Mouse (Mus musculus): ENCODE measurements at regions not wholly inside any gene's neighbourhood (a gene's known extent, or its start where the extent isn't known, plus 50 kb on each side); places are given as distances from the start of the nearest gene placed in this dataset.

DNA sequence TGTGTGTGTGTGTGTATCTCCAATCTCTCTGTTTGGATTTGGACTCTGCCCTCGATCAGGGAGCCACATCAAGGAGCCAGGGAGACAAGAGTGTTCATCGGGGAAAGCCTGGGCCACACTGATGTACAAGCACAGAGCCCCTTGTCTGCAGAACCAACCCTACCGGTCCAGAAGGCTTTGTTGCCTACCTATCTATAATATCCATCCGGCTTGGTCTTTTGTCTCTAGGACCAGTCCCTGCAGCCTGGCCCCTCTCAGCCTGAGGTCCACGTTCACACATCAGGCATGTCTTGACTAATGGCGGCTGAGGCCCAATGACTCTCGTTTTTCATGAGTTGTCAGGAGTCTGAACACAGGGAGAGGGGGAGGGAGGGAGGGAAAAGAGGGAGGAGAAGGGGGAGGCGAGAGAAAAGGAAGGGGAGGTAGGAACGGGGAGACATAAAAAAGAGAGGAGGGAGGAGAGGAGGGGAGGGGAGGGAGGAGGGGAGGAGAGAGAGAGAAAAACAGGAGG, 64.7 kb downstream of the Cmpk2 start:
- in situ Hi-C loops (cut with MboI; ENCODE audit: low pct_ligation_motif_present, low pct_unique_long_range_greater_than_20kb, low sequenced_read_pairs) = loop anchor here (10.0 kb wide), 1 partner anchor 1901 kb away; no protein-coding TSS in a partner anchor
- no peak for TF ChIP-seq EP300 (IDR thresholded peaks at IDR 0.05; ENCODE audit: low read length)
- TF ChIP-seq PAX5 (IDR thresholded peaks at IDR 0.05; ENCODE audit: low read length) = no peak
- no peak for TF ChIP-seq CHD1 (IDR thresholded peaks at IDR 0.05; ENCODE audit: low read depth, low read length)
- no peak for TF ChIP-seq MAX (IDR thresholded peaks at IDR 0.05; ENCODE audit: low read length)

DNA sequence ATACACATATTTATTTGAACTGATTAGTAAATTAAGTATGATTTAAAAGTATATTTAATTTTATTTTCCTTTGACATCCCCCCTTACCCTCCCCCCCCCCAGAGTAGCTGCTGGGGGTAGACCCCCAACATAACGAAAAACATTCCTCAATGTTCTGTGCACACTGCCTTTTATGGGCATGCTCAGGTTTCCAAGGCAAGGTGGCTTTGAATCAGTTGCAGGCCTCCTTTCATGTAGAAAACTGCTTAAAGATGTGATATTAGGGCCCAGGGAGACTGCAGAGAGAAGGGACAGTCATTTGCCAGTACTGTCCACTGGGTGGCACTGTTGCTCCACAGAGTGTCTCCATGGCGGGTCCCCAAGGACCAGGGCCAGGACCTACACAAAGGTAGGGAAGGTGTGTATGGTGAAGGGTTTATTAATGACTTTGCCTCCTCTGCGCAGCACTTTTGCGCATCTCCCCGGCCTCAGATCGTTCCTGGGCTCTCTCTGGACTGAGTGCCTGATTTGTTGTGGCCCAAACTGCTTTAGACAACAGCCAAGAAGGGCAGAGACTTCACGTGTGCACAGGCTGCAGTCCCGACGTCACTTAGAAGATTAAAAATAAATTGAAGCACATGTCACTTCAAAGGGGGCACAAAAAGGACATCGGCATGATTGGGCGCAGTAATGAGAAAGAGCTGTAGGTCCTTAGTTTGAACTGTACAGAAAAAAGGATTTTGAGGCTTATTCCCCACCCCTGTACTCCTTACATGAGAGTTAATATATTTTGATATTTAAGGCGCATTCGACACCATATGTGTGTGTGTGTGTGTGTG, 64.0 kb downstream of the Cmpk2 start:
- Histone ChIP-seq H3K27ac (ENCODE audit: insufficient read depth, low read depth) (no peak overlapping the region), H3K4me3 (replicated peaks in 1 of 3; ENCODE audit: low read depth in 2 of 3, low read length in 2 of 3, poor library complexity in 1 of 3) (no peak overlapping the region), H3K27me3 (replicated peaks) (no peaks in the 10 kb centered on the region), H3K9ac (ENCODE audit: insufficient read depth, low read depth) (no peak overlapping the region), H3K4me2 (ENCODE audit: insufficient read depth, low read depth, poor library complexity, severe bottlenecking) (no peak overlapping the region), H3K36me3 (replicated peaks in 1 of 2; ENCODE audit: control insufficient read depth in 1 of 2, insufficient read depth in 1 of 2, low read length in 1 of 2) (no peaks in the 10 kb centered on the region), H3K79me2 (replicated peaks; ENCODE audit: control insufficient read depth, extremely low read depth, insufficient read depth, poor library complexity, severe bottlenecking) (no peaks in the 10 kb centered on the region), H3K4me1 (ENCODE audit: control insufficient read depth in 1 of 2, insufficient read depth in 2 of 2) (peaks cover 0 to 38% of the 10 kb centered on the region in 2 experiments; a peak in 2 of 4 replicates), H3K9me3 (replicated peaks; ENCODE audit: low read length) (peaks cover 2% of the 10 kb centered on the region)
- dilution Hi-C loops (cut with MboI; ENCODE audit: extremely low pct_ligation_motif_present, extremely low pct_unique_long_range_greater_than_20kb, low sequenced_read_pairs) = no loop called here
- peak; percentile 60 for TF ChIP-seq SMC3 (IDR thresholded peaks at IDR 0.05; ENCODE audit: low read depth, low read length)
- TF ChIP-seq RAD21 (IDR thresholded peaks at IDR 0.05; ENCODE audit: low read depth, low read length) = peak; percentile 81
- no peak for TF ChIP-seq ZNF384 (IDR thresholded peaks at IDR 0.05; ENCODE audit: low read depth, low read length)
- TF ChIP-seq CTCF (conservative IDR thresholded peaks at IDR 0.05 in 1 of 2, IDR thresholded peaks at IDR 0.05 in 1 of 2; ENCODE audit: low read depth in 2 of 2, low read length in 2 of 2) = peak; percentile 63 to 85
- no peak for TF ChIP-seq ZKSCAN1 (IDR thresholded peaks at IDR 0.05; ENCODE audit: borderline replicate concordance, low read depth, low read length)
- peak; percentile 75 for DNase-seq (ENCODE audit: extremely low read depth)
- in situ Hi-C loops (cut with MboI; ENCODE audit: low pct_ligation_motif_present, low pct_unique_long_range_greater_than_20kb, low sequenced_read_pairs) = loop anchor here (10.0 kb wide), 1 partner anchor 1902 kb away; no protein-coding TSS in a partner anchor

More for the DNA sequence above, 64.7 kb downstream of the Cmpk2 start:
- Histone ChIP-seq H3K36me3 (replicated peaks in 1 of 2; ENCODE audit: control insufficient read depth in 1 of 2, insufficient read depth in 1 of 2, low read length in 1 of 2) (no peaks in the 10 kb centered on the region), H3K4me1 (ENCODE audit: control insufficient read depth in 1 of 2, insufficient read depth in 2 of 2) (peaks cover 0 to 40% of the 10 kb centered on the region in 2 experiments; a peak in 2 of 4 replicates), H3K27me3 (replicated peaks) (no peaks in the 10 kb centered on the region), H3K9me3 (replicated peaks; ENCODE audit: low read length) (peaks cover 2% of the 10 kb centered on the region), H3K27ac (ENCODE audit: insufficient read depth, low read depth) (no peak overlapping the region), H3K4me2 (ENCODE audit: insufficient read depth, low read depth, poor library complexity, severe bottlenecking) (no peak overlapping the region), H3K4me3 (replicated peaks in 1 of 3; ENCODE audit: low read depth in 2 of 3, low read length in 2 of 3, poor library complexity in 1 of 3) (no peak overlapping the region), H3K79me2 (replicated peaks; ENCODE audit: control insufficient read depth, extremely low read depth, insufficient read depth, poor library complexity, severe bottlenecking) (no peaks in the 10 kb centered on the region), H3K9ac (ENCODE audit: insufficient read depth, low read depth) (no peak overlapping the region)
- no peak for DNase-seq (ENCODE audit: extremely low read depth)
- dilution Hi-C loops (cut with MboI; ENCODE audit: extremely low pct_ligation_motif_present, extremely low pct_unique_long_range_greater_than_20kb, low sequenced_read_pairs) = no loop called here

- peaks cover 0 to 29% of the 10 kb centered on the region in 2 experiments; a peak in 2 of 4 replicates for H3K4me1 ChIP-seq (ENCODE audit: control insufficient read depth in 1 of 2, insufficient read depth in 2 of 2)
- peaks cover 2% of the 10 kb centered on the region for H3K9me3 ChIP-seq (replicated peaks; ENCODE audit: low read length)
- no peak overlapping the region for H3K4me3 ChIP-seq (replicated peaks in 1 of 3; ENCODE audit: low read depth in 2 of 3, low read length in 2 of 3, poor library complexity in 1 of 3)
- H3K79me2 ChIP-seq (replicated peaks; ENCODE audit: control insufficient read depth, extremely low read depth, insufficient read depth, poor library complexity, severe bottlenecking) = no peaks in the 10 kb centered on the region
- no peaks in the 10 kb centered on the region for H3K36me3 ChIP-seq (replicated peaks in 1 of 2; ENCODE audit: control insufficient read depth in 1 of 2, insufficient read depth in 1 of 2, low read length in 1 of 2)
- in situ Hi-C loops (cut with MboI; ENCODE audit: low pct_ligation_motif_present, low pct_unique_long_range_greater_than_20kb, low sequenced_read_pairs) = loop anchor here (10.0 kb wide), 1 partner anchor 1903 kb away; no protein-coding TSS in a partner anchor
- H3K4me2 ChIP-seq (ENCODE audit: insufficient read depth, low read depth, poor library complexity, severe bottlenecking) = no peak overlapping the region
- no peak for DNase-seq (ENCODE audit: extremely low read depth)
- dilution Hi-C loops (cut with MboI; ENCODE audit: extremely low pct_ligation_motif_present, extremely low pct_unique_long_range_greater_than_20kb, low sequenced_read_pairs) = no loop called here
- H3K27ac ChIP-seq (ENCODE audit: insufficient read depth, low read depth) = no peak overlapping the region
- H3K27me3 ChIP-seq (replicated peaks) = no peaks in the 10 kb centered on the region
- TF ChIP-seq ELF1 (IDR thresholded peaks at IDR 0.05; ENCODE audit: low read depth, low read length) = no peak
- no peak for TF ChIP-seq MEF2A (IDR thresholded peaks at IDR 0.05; ENCODE audit: borderline replicate concordance, low read depth, low read length)
- no peak for TF ChIP-seq GABPA (IDR thresholded peaks at IDR 0.05; ENCODE audit: insufficient replicate concordance, low read depth, low read length)
- TF ChIP-seq MAFK (IDR thresholded peaks at IDR 0.05; ENCODE audit: insufficient replicate concordance, low read length) = no peak
- H3K9ac ChIP-seq (ENCODE audit: insufficient read depth, low read depth) = no peak overlapping the region
These were observed 63.1 kb downstream of the Cmpk2 start for GRCm38 (mm10) chr12:26532076-26532475.
